Mouse (Mus musculus) stomach, postnatal 0 days (tissue): ENCODE results near the gene Trdmt1.

ENCODE experiments used
- CTCF ChIP-seq: IDR thresholded peaks from 2 replicates; pipeline ENCODE4 v1.5.1; 2016; ENCODE audit warnings: antibody characterized with exemption, low read depth, mild to moderate bottlenecking, moderate library complexity
- EP300 ChIP-seq: optimal IDR thresholded peaks from 2 replicates; pipeline ENCODE3; 2016; ENCODE audit warnings: antibody characterized with exemption

GRCm38 (mm10) chr2:13579991-13580390 is 35.5 kb upstream of the Trdmt1 start:
- TF ChIP-seq CTCF = peak; percentile 60
- no peak for TF ChIP-seq EP300
